Mouse (Mus musculus) neural tube, embryonic 12.5 days (tissue): Measurements from ENCODE around the gene Gm13287. TPM values are rescaled to one million over a fixed set of nuclear protein-coding genes. Genes with fewer than 3 reads are reported as not detected.
"Not testable (repeated sequence)": the region's sequence is repeated elsewhere in the genome, so short reads cannot be mapped to it uniquely, and the experiment has no call there.

Experiments
- ATAC-seq: fragments of 200-750 bp; cut with Nextera tagmentation; 2 replicates; pipeline ENCODE4 v1.8.0; 2017; ENCODE audit warnings: low read depth, mild to moderate bottlenecking, moderate TSS enrichment, moderate library complexity; ENCODE audit not compliant: low FRiP score
- H3K27ac ChIP-seq: fragments of 300-500 bp; sonication (generic); 2 replicates; pipeline ENCODE4 v1.5.1; 2016
- H3K27me3 ChIP-seq: fragments of 300-500 bp; sonication (generic); replicated peaks from 2 replicates; pipeline ENCODE4 v1.6.1; 2016; ENCODE audit warnings: mild to moderate bottlenecking
- H3K36me3 ChIP-seq: fragments of 300-500 bp; sonication (generic); 2 replicates; pipeline ENCODE4 v1.6.1; 2016; ENCODE audit warnings: mild to moderate bottlenecking
- H3K4me1 ChIP-seq: fragments of 300-500 bp; sonication (generic); 2 replicates; pipeline ENCODE4 v1.6.1; 2016
- H3K4me2 ChIP-seq: fragments of 300-500 bp; sonication (generic); replicated peaks from 2 replicates; pipeline ENCODE4 v1.6.1; 2016; ENCODE audit warnings: mild to moderate bottlenecking
- H3K4me3 ChIP-seq: fragments of 300-500 bp; sonication (generic); 2 replicates; pipeline ENCODE4 v1.5.1; 2016
- H3K9ac ChIP-seq: fragments of 300-500 bp; sonication (generic); 2 replicates; pipeline ENCODE4 v1.6.1; 2016; ENCODE audit warnings: mild to moderate bottlenecking
- H3K9me3 ChIP-seq: fragments of 300-500 bp; sonication (generic); 2 replicates; pipeline ENCODE4 v1.6.1; 2016; ENCODE audit warnings: mild to moderate bottlenecking
- WGBS: fragments of 180-500 bp; shearing (Covaris S2); methylation state at CpG from one replicate; pipeline ENCODE4 v1.1.7; 2016; 5-methylcytosine and 5-hydroxymethylcytosine counted together
- polyA plus RNA-seq: library from polyadenylated mRNA; unstranded; fragments of >200 nt; fragmentation: Nextera tagmentation; extraction: Ambion mirVana; gene quantifications from 2 replicates; pipeline ENCODE4 v1.2.1, GENCODE M21; 2016

Gm13287 gene
- polyA plus RNA-seq, 1 experiment from 2014 or later = not detected

DNA sequence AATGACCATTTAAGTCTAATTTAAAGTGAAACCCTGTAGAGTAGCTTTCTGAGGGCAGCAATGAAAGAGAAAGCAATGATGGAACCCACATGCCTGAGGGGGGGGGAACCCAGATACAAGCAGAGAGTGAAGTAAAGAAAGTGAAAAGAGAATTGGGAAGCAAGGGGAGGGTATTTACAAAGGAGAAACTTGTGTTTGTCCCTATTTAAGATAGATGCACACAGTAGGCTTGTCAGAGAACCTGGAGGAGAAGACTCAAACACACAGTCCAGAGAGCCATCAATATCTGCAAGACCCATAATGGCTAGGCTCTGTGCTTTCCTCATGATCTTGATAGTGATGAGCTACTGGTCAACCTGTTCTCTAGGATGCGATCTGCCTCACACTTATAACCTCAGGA, 16.6 kb downstream of the Gm13287 start, which contains the start of gene Ifna11:
Gene Ifna11, plus strand, starts transcription at position 301 of the 400 bp plus-strand sequence.
- H3K9ac ChIP-seq = no peak within 1 kb of the TSS
- H3K4me1 ChIP-seq = no peaks in the 10 kb centered on the region
- H3K4me3 ChIP-seq = no peak within 1 kb of the TSS
- whole genome bisulfite sequencing = 83% methylated on average over 1 of the region's 1 CpGs
- no peak within 1 kb of the TSS for H3K27ac ChIP-seq
- H3K9me3 ChIP-seq = no peaks in the 10 kb centered on the region
- H3K4me2 ChIP-seq = no peak within 1 kb of the TSS
- ATAC-seq = no peak
- H3K36me3 ChIP-seq = no peaks in the 10 kb centered on the region
- H3K27me3 ChIP-seq = no peaks in the 10 kb centered on the region

DNA sequence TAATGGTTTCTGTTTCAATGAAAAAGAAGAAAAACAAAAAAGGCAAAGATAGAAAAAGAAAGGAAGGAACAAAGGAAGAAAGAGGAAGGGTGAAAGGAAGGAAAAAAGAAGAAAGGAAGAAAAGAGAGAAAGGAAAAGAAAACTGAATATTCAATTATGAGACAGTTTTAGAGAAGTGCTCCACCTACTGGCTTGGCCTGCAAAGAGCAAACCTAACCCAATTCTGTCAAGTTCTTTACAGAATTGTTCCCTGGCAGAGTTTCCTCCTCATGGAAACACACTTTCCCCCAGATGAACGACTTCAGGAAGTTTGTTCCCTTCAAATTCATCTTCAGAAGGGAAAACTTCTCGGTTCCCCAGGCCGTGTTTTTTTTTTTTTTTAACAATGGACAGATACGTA, 19.9 kb downstream of the Gm13287 start:
- Histone ChIP-seq H3K36me3 (no peaks in the 10 kb centered on the region), H3K27me3 (no peaks in the 10 kb centered on the region), H3K4me3 (no peak overlapping the region), H3K27ac (no peak overlapping the region), H3K9ac (no peak overlapping the region), H3K9me3 (no peaks in the 10 kb centered on the region), H3K4me1 (no peaks in the 10 kb centered on the region), H3K4me2 (no peak overlapping the region)
- no peak for ATAC-seq
- 27% methylated on average over 4 of the region's 4 CpGs for WGBS

DNA sequence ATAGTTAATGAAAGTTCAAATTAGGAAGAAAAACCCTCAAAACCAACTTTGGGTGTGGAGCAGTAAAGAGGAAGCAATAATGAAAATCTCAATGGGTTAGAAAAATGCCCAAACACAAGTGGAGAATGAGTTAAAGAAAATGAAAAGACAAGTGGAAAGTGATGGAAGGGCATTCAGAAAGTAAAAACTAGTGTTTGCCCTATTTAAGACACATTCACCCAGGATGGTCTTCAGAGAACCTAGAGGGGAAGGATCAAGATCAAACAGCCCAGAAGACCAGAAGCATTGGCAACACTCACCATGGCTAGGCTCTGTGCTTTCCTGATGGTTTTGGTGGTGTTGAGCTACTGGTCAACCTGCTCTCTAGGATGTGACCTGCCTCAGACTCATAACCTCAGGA, 24.1 kb downstream of the Gm13287 start, which contains the start of gene Ifna6:
Gene Ifna6, plus strand, starts transcription at position 301 of the 400 bp plus-strand sequence.
- not testable (repeated sequence) for H3K9me3 ChIP-seq, ATAC-seq, H3K27me3 ChIP-seq, H3K4me3 ChIP-seq, H3K9ac ChIP-seq, H3K36me3 ChIP-seq, H3K4me1 ChIP-seq, H3K27ac ChIP-seq, H3K4me2 ChIP-seq

DNA sequence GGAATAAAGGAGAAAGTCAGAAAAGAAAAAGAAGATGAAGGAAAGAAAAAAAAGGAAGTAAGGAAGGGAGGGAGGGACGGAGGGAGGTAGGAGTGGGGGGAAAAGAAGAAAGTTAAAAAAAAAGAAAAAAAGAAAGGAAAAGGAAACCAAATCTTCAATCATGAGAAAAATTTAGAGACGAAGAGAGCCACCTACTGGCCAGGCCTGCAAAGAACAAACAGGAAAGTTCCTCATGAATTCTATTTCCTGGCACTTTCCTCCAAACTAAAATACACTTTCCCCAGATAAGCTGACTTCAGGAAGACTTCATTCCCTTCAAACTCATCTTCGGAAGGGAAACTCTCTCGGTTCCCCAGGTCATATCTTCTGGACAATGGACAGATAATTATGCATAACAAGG, 27.5 kb downstream of the Gm13287 start:
- Histone ChIP-seq H3K9me3 (no peaks in the 10 kb centered on the region), H3K4me2 (no peak overlapping the region), H3K27ac (no peak overlapping the region), H3K4me3 (no peak overlapping the region), H3K27me3 (no peaks in the 10 kb centered on the region), H3K9ac (no peak overlapping the region), H3K4me1 (no peaks in the 10 kb centered on the region), H3K36me3 (no peaks in the 10 kb centered on the region)
- ATAC-seq = no peak
- 33% methylated on average over 4 of the region's 4 CpGs for WGBS

DNA sequence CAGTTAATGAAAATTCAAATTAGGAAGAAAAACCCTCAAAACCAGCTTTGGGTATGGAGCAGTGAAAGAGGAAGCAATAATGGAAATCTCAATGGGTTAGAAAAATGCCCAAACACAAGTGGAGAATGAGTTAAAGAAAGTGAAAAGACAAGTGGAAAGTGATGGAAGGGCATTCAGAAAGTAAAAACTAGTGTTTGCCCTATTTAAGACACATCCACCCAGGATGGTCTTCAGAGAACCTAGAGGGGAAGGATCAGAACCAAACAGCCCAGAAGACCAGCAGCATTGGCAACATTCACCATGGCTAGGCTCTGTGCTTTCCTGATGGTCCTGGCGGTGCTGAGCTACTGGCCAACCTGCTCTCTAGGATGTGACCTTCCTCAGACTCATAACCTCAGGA, 32.2 kb downstream of the Gm13287 start, which contains the start of gene Ifna5:
Gene Ifna5, plus strand, starts transcription at position 301 of the 400 bp plus-strand sequence.
- H3K4me1 ChIP-seq, ATAC-seq, H3K9ac ChIP-seq, H3K27ac ChIP-seq, H3K27me3 ChIP-seq, H3K4me2 ChIP-seq, H3K9me3 ChIP-seq, H3K4me3 ChIP-seq, H3K36me3 ChIP-seq: not testable (repeated sequence)
- 92% methylated on average over 1 of the region's 1 CpGs for WGBS

DNA sequence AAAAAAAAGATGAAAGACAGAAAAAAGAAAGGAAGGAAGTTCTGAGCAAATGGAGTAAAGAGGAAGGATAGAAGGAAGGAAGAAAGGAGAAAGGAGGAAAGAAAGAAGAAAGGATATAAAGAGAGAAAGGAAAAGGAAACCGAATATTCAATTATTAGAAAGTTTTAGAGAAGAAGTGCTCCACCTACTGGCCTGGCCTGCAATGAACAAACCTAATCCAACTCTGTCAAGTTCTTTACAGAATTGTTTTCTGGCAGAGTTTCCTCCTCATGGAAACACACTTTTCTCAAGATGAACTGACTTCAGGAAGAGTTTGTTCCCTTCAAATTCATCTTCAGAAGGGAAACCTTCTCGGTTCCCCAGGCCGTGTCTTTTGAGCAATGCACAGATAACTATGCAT, 35.8 kb downstream of the Gm13287 start:
- Histone ChIP-seq H3K9ac (no peak overlapping the region), H3K27me3 (no peaks in the 10 kb centered on the region), H3K27ac (no peak overlapping the region), H3K9me3 (no peaks in the 10 kb centered on the region), H3K36me3 (no peaks in the 10 kb centered on the region), H3K4me3 (no peak overlapping the region), H3K4me1 (no peaks in the 10 kb centered on the region), H3K4me2 (no peak overlapping the region)
- 45% methylated on average over 3 of the region's 3 CpGs for WGBS
- no peak for ATAC-seq

DNA sequence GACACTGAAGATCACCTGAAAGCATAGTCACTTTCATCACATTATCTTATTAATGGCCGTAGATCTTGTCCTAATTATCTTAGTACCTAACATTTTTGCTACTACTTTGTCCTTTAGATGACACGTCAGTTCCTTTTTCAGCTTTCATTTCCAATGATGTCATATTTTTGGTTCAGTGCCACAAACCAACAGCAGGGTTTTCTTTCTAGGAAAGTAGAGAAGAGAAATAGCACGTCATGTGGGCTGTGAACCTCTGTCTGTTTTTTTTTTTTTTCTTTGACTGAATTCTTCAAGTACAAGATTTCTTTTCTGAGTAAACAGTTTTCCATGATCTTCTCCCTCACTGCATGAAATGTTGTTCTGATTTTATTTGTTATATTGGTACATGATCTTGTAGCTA, 37.0 kb downstream of the Gm13287 start:
- H3K36me3 ChIP-seq = no peaks in the 10 kb centered on the region
- H3K9me3 ChIP-seq = no peaks in the 10 kb centered on the region
- 86% methylated on average over 3 of the region's 3 CpGs for WGBS
- no peak for ATAC-seq
- no peak overlapping the region for H3K4me2 ChIP-seq
- no peaks in the 10 kb centered on the region for H3K27me3 ChIP-seq
- H3K27ac ChIP-seq = no peak overlapping the region
- H3K4me1 ChIP-seq = no peaks in the 10 kb centered on the region
- no peak overlapping the region for H3K9ac ChIP-seq
- H3K4me3 ChIP-seq = no peak overlapping the region

DNA sequence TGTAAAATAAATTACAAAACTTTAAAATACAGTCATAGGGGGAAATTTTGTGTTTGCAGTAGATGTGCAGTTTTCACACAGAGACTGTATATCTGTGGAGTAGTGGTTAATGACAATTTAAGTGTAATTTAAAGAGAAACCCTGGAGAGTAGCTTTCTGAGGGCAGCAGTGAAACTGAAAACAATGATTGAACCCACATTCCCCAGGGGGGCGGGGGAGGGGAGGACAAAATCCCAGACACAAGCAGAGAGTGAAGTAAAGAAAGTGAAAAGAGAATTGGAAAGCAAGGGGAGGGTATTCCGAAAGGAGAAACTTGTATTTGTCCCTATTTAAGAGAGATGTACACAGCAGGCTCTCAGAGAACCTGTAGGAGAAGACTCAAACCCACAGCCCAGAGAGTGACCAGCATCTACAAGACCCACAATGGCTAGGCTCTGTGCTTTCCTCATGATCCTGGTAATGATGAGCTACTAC, 38.4 kb downstream of the Gm13287 start, which contains the start of gene Ifna4:
Gene Ifna4, plus strand, starts transcription at position 424 of the 474 bp plus-strand sequence.
- H3K27ac ChIP-seq = no peak within 1 kb of the TSS

DNA sequence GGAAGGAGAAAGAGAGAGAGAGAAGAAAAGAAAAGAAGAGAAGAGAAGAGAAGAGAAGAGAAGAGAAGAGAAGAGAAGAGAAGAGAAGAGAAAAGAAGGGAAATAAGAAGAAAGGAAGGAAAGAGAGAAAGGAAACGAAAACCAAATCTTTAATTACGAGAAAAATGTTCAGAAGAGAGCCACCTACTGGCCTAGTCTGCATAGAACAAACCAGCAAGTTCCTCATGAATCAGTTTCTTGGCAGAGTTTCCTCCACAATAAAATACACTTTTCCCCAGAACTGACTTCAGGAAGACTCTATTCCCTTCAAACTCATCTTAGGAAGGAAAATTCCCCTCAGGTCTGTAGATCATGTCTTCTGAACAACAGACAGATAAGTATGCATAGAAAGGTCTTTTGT, 42.3 kb downstream of the Gm13287 start:
- Histone ChIP-seq H3K9me3 (no peaks in the 10 kb centered on the region), H3K27ac (no peak overlapping the region), H3K9ac (no peak overlapping the region), H3K4me3 (no peak overlapping the region), H3K36me3 (no peaks in the 10 kb centered on the region), H3K4me2 (no peak overlapping the region), H3K27me3 (no peaks in the 10 kb centered on the region), H3K4me1 (no peaks in the 10 kb centered on the region)
- no peak for ATAC-seq
- WGBS = 59% methylated on average over 2 of the region's 2 CpGs

More for the DNA sequence above, 38.4 kb downstream of the Gm13287 start, which contains the start of gene Ifna4:
- Histone ChIP-seq H3K4me3 (no peak within 1 kb of the TSS), H3K27me3 (no peaks in the 10 kb centered on the region), H3K4me2 (no peak within 1 kb of the TSS), H3K36me3 (no peaks in the 10 kb centered on the region), H3K9ac (no peak within 1 kb of the TSS), H3K4me1 (no peaks in the 10 kb centered on the region), H3K9me3 (no peaks in the 10 kb centered on the region)
- ATAC-seq = no peak
- WGBS = 54% methylated on average over 2 of the region's 2 CpGs

DNA sequence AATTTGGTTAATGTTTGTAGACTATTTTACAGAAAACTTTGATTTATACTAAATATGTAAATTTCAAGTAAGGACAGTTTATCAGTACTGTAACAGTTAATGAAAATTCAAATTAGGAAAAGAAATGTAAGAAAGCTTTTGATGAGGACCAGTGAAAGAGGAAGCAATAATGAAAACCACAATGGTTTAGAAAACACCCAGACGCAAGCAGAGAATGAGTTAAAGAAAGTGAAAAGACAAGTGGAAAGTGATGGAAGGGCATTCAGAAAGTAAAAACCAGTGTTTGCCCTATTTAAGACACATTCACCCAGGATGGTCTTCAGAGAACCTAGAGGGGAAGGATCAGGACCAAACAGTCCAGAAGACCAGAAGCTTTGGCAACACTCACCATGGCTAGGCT, 46.6 kb downstream of the Gm13287 start, which contains the start of gene Ifna1:
Gene Ifna1, plus strand, starts transcription at position 390 of the 400 bp plus-strand sequence.
- H3K4me3 ChIP-seq = no peak within 1 kb of the TSS
- H3K27ac ChIP-seq = no peak within 1 kb of the TSS
- 90% methylated on average over 1 of the region's 1 CpGs for WGBS
- H3K9me3 ChIP-seq = no peaks in the 10 kb centered on the region
- H3K4me2 ChIP-seq = no peak within 1 kb of the TSS
- H3K27me3 ChIP-seq = no peaks in the 10 kb centered on the region
- no peak within 1 kb of the TSS for H3K9ac ChIP-seq
- H3K36me3 ChIP-seq = no peaks in the 10 kb centered on the region
- no peak for ATAC-seq
- 0 out of 2 replicates have a peak, but pooled peaks cover 5% of the 10 kb centered on the region for H3K4me1 ChIP-seq

DNA sequence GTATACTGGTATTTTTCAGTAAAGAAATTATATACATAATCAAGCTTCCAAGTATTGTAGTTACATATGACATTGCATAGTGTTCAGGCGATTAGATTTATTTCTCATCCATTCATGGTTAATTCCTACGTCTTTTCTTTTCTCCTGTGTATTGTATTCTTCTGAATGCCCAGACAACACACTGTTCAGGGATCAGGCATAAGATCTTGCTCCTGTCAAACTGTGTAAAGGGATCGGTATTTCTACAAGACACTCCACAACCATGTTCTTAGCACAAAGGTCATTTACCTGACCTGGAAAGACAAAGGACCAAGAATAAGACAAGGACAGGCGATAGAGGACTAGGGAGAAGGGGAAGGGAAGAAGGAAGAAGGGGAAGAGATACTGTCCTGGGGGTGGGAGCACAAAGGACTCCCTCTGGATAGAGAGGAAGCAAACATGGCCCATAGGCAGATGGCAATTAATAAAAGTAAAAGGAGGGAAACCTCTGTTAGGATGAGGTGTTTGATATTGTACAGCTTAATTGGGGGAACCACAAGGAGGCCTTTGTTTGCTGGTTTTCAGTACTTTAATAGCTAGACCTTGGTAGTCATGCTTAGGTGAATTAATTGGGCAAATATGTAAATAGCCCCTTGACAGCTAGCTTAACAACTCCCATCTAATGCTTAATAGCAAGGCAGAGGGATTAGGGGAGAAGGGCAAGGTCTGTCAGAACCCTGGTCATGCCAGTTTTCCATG, 48.1 kb downstream of the Gm13287 start:
- H3K9ac ChIP-seq = no peak overlapping the region
- no peaks in the 10 kb centered on the region for H3K36me3 ChIP-seq
- ATAC-seq = no peak
- WGBS = 46% methylated on average over 4 of the region's 4 CpGs
- no peak overlapping the region for H3K4me2 ChIP-seq
- H3K27ac ChIP-seq = no peak overlapping the region
- H3K4me1 ChIP-seq = 0 out of 2 replicates have a peak, but pooled peaks cover 5% of the 10 kb centered on the region
- H3K4me3 ChIP-seq = no peak overlapping the region
- no peaks in the 10 kb centered on the region for H3K27me3 ChIP-seq
- H3K9me3 ChIP-seq = no peaks in the 10 kb centered on the region
